Mouse (Mus musculus): ENCODE data around the gene Dpf2. TPM values are rescaled to one million over a fixed set of nuclear protein-coding genes. Genes with fewer than 3 reads are reported as not detected.
"Not testable (repeated sequence)": the region's sequence is repeated elsewhere in the genome, so short reads cannot be mapped to it uniquely, and the experiment has no call there.

Gene Dpf2
- polyA plus RNA-seq, 1 experiment: 180 TPM

DNA sequence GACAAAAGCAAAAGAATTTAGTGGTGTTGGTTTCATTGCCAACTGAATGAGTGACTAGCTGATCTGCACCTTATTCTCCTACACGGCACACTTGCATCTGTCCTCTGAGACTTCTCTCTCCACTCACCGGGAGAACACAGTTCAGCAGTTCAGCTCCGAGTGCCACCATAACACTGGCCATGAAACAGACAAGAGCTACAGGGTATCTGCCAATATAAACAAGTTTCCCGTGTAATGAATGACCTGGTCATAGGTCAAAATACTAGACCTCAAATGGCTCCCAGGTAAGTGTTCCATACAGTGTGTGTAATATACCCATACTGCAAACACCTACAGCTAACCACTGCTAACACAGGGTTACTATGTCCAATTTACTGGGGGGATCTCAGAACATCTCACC lies 23.6 kb downstream of the Dpf2 start:
- no peak for TF ChIP-seq POLR2A (IDR thresholded peaks at IDR 0.05; ENCODE audit: borderline replicate concordance, extremely low read depth, insufficient read depth, insufficient read length, poor library complexity, severe bottlenecking)
- no peak for TF ChIP-seq CTCF (IDR thresholded peaks at IDR 0.05; ENCODE audit: borderline replicate concordance, extremely low read depth, insufficient read depth, insufficient read length)
- no peak for DNase-seq (ENCODE audit: low read depth)

DNA sequence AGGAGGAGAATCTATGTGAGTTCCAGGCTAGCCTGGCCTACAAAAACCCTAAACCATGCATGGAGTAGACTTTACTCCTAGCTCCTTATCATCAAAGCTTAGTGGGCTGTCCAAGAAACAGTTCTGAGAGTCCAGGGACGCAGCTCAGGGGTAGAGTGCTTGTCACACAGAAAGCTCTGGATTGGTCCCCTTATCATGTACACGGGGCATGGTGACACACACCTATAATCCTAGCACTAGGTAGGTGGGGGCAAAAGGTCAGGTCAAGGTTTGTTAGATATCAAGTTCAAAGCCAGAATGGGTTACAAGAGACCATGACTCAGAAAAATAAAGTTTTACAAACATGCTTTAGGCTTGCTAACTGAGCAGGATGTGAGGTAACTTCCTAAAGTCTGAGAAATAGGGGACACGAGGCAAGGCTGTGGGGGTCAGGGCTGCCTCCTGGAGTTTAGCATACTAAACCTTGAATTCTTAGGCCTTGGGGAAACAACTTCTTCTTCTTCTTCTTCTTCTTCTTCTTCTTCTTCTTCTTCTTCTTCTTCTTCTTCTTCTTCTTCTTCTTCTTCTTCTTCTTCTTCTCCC lies 25.5 kb downstream of the Dpf2 start:
- TF ChIP-seq POLR2A (IDR thresholded peaks at IDR 0.05; ENCODE audit: borderline replicate concordance, extremely low read depth, insufficient read depth, insufficient read length, poor library complexity, severe bottlenecking): no peak
- TF ChIP-seq CTCF (IDR thresholded peaks at IDR 0.05; ENCODE audit: borderline replicate concordance, extremely low read depth, insufficient read depth, insufficient read length): no peak
- DNase-seq (ENCODE audit: low read depth): no peak

DNA sequence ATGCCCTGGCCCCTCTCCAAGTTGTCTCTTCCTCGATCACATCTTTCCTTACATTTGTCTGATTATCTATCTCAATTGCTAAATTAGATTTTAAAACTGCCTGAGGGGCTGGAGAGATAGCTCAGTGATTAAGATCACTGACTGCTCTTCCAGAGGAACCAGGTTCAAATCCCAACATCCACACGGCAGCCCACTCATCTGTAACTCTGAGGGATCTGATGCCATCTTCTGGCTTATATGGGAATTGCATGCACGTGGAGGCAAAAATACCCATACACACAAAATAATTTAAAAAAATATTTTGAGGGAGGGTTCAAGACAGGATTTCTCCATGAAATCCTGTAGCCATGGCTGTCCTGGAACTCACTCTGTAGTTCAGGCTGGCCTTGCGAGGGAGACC lies 27.0 kb downstream of the Dpf2 start:
- DNase-seq (ENCODE audit: low read depth): no peak
- TF ChIP-seq CTCF (IDR thresholded peaks at IDR 0.05; ENCODE audit: borderline replicate concordance, extremely low read depth, insufficient read depth, insufficient read length) (peak; percentile 46; the same call in 1 of the 2 replicates), POLR2A (IDR thresholded peaks at IDR 0.05; ENCODE audit: borderline replicate concordance, extremely low read depth, insufficient read depth, insufficient read length, poor library complexity, severe bottlenecking) (no peak)

DNA sequence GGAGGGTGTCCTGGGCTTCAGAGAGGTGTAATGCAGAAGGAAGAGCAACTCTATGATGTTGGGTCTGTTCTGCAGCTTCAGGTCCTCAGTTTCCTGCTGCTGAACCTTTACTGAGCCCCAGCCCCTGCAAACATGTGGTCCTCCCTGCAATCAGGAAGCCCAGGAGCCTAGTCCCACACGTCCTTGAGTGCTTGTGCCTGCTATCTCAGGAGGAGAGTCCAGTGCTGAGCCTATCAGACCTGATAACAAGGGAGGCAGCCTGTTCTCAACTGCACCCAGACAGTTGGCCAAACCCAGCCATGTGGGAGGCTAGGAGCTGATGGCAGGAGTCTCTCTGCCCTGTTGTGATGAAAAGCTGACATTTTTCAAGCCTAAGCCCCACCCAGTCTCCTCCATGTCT lies 28.9 kb downstream of the Dpf2 start:
- TF ChIP-seq CTCF (IDR thresholded peaks at IDR 0.05; ENCODE audit: borderline replicate concordance, extremely low read depth, insufficient read depth, insufficient read length): no peak
- no peak for TF ChIP-seq POLR2A (IDR thresholded peaks at IDR 0.05; ENCODE audit: borderline replicate concordance, extremely low read depth, insufficient read depth, insufficient read length, poor library complexity, severe bottlenecking)
- no peak for DNase-seq (ENCODE audit: low read depth)

DNA sequence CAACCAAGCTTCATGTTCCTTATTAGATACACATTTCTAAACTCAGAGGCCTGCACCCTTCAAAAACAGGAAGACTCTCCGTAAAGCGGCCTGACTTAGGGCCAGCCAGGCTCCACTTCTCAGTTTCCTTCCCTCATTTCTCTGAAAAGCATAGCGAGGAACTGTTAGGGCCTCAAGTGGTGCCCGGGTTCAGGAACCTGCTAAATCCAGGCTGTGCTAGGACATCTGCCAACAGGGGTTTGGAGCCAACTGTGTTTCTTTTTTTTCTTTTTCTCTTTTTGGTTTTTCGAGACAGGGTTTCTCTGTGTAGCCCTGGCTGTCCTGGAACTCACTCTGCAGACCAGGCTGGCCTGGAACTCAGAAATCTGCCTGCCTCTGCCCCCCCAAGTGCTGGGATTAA lies 30.7 kb downstream of the Dpf2 start:
- DNase-seq (ENCODE audit: low read depth): not testable (repeated sequence)

DNA sequence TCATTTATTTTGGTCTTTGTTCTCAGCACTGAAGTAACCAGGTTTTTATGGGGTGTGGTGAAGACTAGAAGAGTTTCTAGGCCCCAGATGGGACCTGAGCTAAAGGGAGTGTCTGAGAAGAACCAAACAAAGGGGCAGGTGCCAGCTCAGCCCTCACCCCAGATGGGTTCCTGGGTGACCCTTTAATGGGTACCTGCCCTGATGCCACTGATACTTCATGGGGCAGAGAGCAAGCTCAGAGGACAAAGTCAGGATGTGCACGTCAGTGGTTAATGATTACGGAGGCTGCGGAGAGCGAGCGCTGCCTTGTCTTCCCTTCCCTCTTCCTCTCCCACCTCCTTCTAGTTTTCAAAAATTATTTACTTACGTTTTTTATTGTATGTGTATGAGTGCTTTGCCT lies 31.7 kb downstream of the Dpf2 start:
- TF ChIP-seq POLR2A (IDR thresholded peaks at IDR 0.05; ENCODE audit: borderline replicate concordance, extremely low read depth, insufficient read depth, insufficient read length, poor library complexity, severe bottlenecking) (no peak), CTCF (IDR thresholded peaks at IDR 0.05; ENCODE audit: borderline replicate concordance, extremely low read depth, insufficient read depth, insufficient read length) (no peak)
- no peak for DNase-seq (ENCODE audit: low read depth)

DNA sequence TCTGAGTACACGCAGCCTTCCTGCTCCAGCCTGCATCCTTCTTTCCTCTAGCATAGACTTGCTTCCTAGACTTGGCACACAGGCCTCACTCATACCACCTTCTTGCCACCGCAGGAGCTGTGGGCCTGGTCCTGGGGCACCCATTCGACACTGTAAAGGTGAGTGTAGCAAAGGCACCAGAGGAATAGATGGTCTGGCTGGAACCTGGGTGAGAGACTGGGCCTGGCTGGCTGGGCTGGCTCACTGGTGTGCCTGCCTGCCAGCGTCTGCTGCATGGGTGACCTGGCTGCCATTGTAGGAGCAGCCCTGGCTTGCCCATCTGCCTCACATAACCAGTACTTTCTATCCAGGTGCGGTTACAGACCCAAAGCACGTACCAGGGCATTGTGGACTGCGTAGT lies 33.1 kb downstream of the Dpf2 start:
- DNase-seq (ENCODE audit: low read depth): no peak
- TF ChIP-seq CTCF (IDR thresholded peaks at IDR 0.05; ENCODE audit: borderline replicate concordance, extremely low read depth, insufficient read depth, insufficient read length) (no peak), POLR2A (IDR thresholded peaks at IDR 0.05; ENCODE audit: borderline replicate concordance, extremely low read depth, insufficient read depth, insufficient read length, poor library complexity, severe bottlenecking) (no peak)

DNA sequence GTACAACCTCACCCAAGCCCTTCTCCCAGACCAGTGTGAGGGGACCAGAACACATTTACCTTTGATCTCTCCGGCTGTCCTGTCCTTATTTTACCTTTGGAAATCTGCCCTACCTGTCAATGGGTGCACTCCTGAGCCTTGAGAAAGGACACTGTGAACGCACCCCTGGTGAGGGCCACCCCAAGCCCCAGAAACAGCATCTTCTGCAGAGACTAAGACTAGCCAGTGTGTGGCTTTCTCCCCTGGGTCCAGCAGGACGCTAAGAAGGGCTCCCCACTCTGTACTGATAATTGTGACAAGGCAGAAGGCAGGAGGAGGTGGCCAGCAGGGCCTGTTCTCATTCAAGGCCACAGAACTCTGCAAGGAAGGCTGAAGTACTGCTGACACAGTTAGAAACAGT lies 33.9 kb downstream of the Dpf2 start:
- no peak for DNase-seq (ENCODE audit: low read depth)
- no peak for TF ChIP-seq CTCF (IDR thresholded peaks at IDR 0.05; ENCODE audit: borderline replicate concordance, extremely low read depth, insufficient read depth, insufficient read length)
- TF ChIP-seq POLR2A (IDR thresholded peaks at IDR 0.05; ENCODE audit: borderline replicate concordance, extremely low read depth, insufficient read depth, insufficient read length, poor library complexity, severe bottlenecking): no peak

DNA sequence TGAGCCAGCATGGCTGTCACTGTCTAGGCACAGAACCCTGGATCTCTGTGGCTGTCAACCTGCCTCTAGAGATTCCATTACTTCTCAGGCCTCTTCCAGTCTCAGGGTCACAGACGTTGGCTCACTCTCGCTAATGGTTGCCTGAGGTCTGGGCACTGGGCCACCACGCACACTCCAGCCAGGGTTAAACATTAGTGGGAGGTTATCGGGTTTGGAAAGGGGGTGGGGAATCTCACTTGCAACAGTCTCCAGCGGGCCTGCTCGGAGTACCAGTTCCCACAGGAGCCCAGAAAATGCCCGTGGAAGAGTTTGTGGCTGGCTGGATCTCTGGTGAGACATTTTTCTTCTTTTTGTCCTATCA lies 34.5 kb downstream of the Dpf2 start:
- TF ChIP-seq POLR2A (IDR thresholded peaks at IDR 0.05; ENCODE audit: borderline replicate concordance, extremely low read depth, insufficient read depth, insufficient read length, poor library complexity, severe bottlenecking): no peak
- TF ChIP-seq CTCF (IDR thresholded peaks at IDR 0.05; ENCODE audit: borderline replicate concordance, extremely low read depth, insufficient read depth, insufficient read length): no peak
- DNase-seq (ENCODE audit: low read depth): no peak

DNA sequence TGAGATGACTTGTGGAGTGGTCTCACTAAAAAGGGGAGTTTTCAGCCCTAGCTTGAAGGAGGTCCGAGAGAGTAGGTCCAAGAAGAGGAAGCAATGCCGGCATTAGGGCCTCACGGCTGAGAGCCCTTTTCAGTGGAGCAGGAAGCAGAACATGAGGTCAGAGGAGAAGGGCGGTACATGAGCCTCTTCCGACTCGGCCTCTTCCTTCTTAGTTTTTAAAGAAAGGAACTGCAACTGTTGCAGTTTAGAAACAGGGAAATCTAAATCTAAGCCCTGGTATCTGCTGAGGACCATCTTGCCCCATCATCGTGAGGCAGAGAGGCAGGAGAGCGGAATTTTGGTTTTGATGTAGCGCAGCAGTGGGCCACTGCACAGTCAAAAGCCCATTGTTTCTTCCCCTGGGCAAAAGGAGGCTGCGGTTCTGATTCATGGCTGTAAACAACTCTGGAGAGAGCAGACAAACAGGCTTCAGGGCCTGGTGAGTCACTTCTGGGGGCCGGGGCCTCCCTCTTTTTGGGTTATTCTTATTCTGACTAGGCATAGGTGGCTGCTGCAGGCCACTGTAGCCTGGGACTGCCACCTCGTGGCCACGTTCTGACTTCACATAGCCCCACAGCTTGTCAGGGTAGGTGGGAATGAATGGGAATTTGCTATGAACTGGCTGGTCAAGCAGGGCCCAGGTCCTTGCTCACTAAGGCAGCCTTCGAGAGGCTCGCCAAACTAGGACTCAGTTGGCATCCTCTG lies 35.0 kb downstream of the Dpf2 start, which contains the start of gene Slc25a45:
Slc25a45 (plus strand) TSS at position 191 of the 744 bp plus-strand sequence.
- TF ChIP-seq CTCF (IDR thresholded peaks at IDR 0.05; ENCODE audit: borderline replicate concordance, extremely low read depth, insufficient read depth, insufficient read length) (peak; percentile 80), POLR2A (IDR thresholded peaks at IDR 0.05; ENCODE audit: borderline replicate concordance, extremely low read depth, insufficient read depth, insufficient read length, poor library complexity, severe bottlenecking) (no peak)
- peak; percentile 76 for DNase-seq (ENCODE audit: low read depth)

DNA sequence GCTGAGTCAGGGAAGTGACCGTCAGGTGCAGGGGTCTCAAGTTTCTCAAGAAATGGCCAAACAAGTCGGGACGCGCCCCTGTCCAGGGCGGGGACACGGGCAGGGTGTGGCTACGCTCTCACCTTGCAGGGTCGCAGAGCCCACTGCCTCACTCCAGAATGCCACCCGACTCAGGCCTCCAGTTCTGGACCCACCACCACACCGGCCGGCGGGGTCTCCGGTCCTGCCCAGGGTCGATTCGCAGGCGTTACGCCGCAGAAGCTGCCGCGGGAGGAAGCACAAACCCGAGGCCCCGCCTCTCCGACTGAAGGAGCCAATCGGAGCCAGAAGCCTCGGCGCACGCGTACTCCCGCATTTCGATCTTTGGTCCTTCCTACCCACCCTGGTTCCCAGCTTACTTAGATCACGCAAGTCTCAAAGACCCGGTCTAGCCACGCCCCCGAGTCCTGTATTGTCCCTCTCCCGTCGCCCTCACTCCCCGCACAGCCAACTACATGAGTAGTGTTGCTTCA lies 37.8 kb downstream of the Dpf2 start, which contains the start of gene Frmd8:
Frmd8 (minus strand) TSS at position 306 of the 512 bp plus-strand sequence.
- no peak for TF ChIP-seq POLR2A (IDR thresholded peaks at IDR 0.05; ENCODE audit: borderline replicate concordance, extremely low read depth, insufficient read depth, insufficient read length, poor library complexity, severe bottlenecking)
- TF ChIP-seq CTCF (IDR thresholded peaks at IDR 0.05; ENCODE audit: borderline replicate concordance, extremely low read depth, insufficient read depth, insufficient read length): no peak
- DNase-seq (ENCODE audit: low read depth): peak; percentile 98

DNA sequence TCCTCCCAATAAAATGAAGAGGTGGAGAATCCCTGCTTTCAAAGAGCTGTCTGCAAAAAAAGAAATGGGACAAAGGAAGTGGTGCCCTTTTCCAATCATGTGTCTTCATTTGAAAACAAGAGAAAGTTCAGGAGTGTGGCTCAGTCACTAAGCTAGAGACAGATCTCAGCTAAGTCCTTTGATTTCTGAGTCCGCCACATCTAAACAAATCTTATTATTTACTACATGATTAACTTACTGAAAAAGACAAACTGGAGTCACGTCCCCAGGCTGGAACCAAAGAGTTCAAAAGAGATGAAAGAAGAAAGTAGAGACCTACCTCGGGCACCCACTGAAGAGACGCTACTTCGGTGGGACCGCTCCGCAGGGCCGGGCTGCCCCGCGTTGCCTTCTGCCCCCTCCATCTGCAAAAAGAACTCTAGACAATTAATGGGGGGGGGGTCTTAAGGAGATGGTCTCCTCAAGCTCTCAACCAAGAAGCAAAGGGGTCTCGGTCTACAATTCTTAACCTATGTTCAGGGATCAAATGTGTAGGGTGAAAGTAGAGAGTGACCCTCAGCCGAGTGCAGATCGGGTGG lies 38.3 kb downstream of the Dpf2 start:
- TF ChIP-seq POLR2A (IDR thresholded peaks at IDR 0.05; ENCODE audit: borderline replicate concordance, extremely low read depth, insufficient read depth, insufficient read length, poor library complexity, severe bottlenecking): no peak
- TF ChIP-seq CTCF (IDR thresholded peaks at IDR 0.05; ENCODE audit: borderline replicate concordance, extremely low read depth, insufficient read depth, insufficient read length): no peak
- no peak for DNase-seq (ENCODE audit: low read depth)
